Mouse (Mus musculus) stomach, embryonic 14.5 days (tissue): ENCODE data around the gene Psmd9. TPM values are rescaled to one million over a fixed set of nuclear protein-coding genes. Genes with fewer than 3 reads are reported as not detected.

Experiments used
- ATAC-seq: fragments of 200-750 bp; cut with Nextera tagmentation; 2 replicates; pipeline ENCODE4 v1.8.0; 2017; ENCODE audit warnings: low read depth, moderate TSS enrichment; ENCODE audit not compliant: insufficient number of reproducible peaks, insufficient read depth, low FRiP score
- H3K27ac ChIP-seq: fragments of 300-500 bp; sonication (generic); 2 replicates; pipeline ENCODE4 v1.5.1; 2014; ENCODE audit warnings: mild to moderate bottlenecking, low read length, moderate library complexity, mixed read lengths
- H3K27me3 ChIP-seq: fragments of 300-500 bp; sonication (generic); 2 replicates; pipeline ENCODE4 v1.6.1; 2014; ENCODE audit warnings: low read length, control low read depth, mixed read lengths; ENCODE audit not compliant: control insufficient read depth, insufficient read depth
- H3K36me3 ChIP-seq: fragments of 300-500 bp; sonication (generic); 2 replicates; pipeline ENCODE4 v1.6.1; 2014; ENCODE audit warnings: mild to moderate bottlenecking, control low read depth, low read length, moderate library complexity, mixed read lengths; ENCODE audit not compliant: control insufficient read depth, insufficient read depth
- H3K4me1 ChIP-seq: fragments of 300-500 bp; sonication (generic); 2 replicates; pipeline ENCODE4 v1.6.1; 2014; ENCODE audit warnings: low read length, control low read depth, mixed read lengths; ENCODE audit not compliant: control insufficient read depth, insufficient read depth
- H3K4me2 ChIP-seq: fragments of 300-500 bp; sonication (generic); replicated peaks from 2 replicates; pipeline ENCODE4 v1.6.1; 2014; ENCODE audit warnings: low read depth, low read length, control low read depth
- H3K4me3 ChIP-seq: fragments of 300-500 bp; sonication (generic); 2 replicates; pipeline ENCODE4 v1.5.1; 2014; ENCODE audit warnings: low read depth, low read length, control low read depth
- H3K9ac ChIP-seq: fragments of 300-500 bp; sonication (generic); replicated peaks from 2 replicates; pipeline ENCODE4 v1.6.1; 2014; ENCODE audit warnings: low read depth, mild to moderate bottlenecking, control low read depth, low read length, moderate library complexity, mixed read lengths
- H3K9me3 ChIP-seq: fragments of 300-500 bp; sonication (generic); 2 replicates; pipeline ENCODE4 v1.6.1; 2016; ENCODE audit warnings: low read depth, low read length, control low read depth; ENCODE audit not compliant: control insufficient read depth
- WGBS: fragments of 180-500 bp; shearing (Covaris S2); extraction: QIAGEN DNeasy Blood & Tissue Kit; methylation state at CpG from one replicate; pipeline ENCODE4 v1.1.7; 2014; 5-methylcytosine and 5-hydroxymethylcytosine counted together
- polyA plus RNA-seq: library from polyadenylated mRNA; unstranded; fragments of >200 nt; fragmentation: Nextera tagmentation; extraction: Ambion mirVana; gene quantifications from 2 replicates; pipeline ENCODE4 v1.2.1, GENCODE M21; 2014

Gene Psmd9
- polyA plus RNA-seq, 1 experiment from 2014 or later, result 82.3 TPM

DNA sequence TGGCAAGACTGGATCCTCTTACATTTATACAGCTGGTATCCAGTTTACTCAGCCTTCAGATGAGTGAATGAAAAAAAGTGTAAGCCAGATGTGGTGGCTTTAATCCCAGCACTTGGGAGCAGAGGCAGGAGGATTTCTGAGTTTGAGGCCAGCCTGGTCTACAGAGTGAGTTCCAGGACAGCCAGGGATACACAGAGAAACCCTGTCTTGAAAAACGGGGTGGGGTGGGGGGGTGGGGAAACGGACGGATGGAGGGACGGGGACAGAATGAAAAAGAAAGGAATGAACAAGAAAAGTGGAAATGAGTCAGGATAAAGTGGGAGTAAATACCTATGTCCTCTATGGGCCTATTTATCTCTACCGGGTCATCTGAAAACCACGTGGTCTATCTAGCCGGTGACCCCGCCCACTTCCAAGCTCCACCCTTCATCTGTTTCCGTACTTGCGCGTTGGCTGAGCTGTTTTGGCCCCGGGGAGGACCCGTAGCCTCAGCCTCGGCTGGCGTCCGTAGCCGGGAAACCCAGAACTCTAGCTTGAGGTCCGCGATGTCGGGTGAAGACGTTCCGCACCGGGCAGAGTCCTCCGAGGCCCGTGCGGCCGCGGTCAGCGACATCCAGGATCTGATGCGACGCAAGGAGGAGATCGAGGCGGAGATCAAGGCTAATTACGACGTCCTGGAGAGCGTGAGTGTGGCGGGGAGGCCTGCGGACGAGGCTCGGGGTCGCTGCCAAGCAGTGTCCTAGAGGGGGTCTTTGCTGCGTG is 58.7 kb downstream of the Psmd9 start:
- H3K9ac ChIP-seq, result peak overlapping the region; percentile 84
- ATAC-seq, result peak; percentile 81
- H3K4me3 ChIP-seq, result peak overlapping the region; percentile 82
- peaks cover 8% of the 10 kb centered on the region for H3K4me1 ChIP-seq
- peak overlapping the region; percentile 83 for H3K4me2 ChIP-seq
- H3K36me3 ChIP-seq, result no peaks in the 10 kb centered on the region
- no peak overlapping the region for H3K27ac ChIP-seq
- WGBS, result 3% methylated on average over 42 of the region's 42 CpGs
- no peaks in the 10 kb centered on the region for H3K27me3 ChIP-seq
- no peaks in the 10 kb centered on the region for H3K9me3 ChIP-seq

DNA sequence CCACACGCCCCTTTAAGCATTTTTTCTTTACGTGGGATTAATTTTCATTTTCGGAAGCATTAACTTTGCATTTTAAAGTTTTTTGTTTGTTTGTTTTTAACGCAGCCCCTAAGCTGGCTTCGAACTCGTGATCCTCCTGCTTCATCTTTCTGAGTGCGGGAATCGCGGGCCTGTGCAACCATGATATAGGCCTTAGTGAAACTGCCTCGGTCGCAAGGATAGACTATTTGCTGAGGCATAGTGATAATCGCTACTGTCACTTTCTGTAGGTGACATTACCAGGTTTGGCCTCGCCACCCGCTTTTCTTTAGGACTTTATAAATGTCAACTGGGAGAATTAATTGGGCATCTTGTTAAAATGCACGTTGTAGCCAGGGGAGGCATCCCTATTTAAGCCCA is 59.3 kb downstream of the Psmd9 start:
- no peak overlapping the region for H3K27ac ChIP-seq
- H3K4me1 ChIP-seq, result peaks cover 8% of the 10 kb centered on the region
- no peaks in the 10 kb centered on the region for H3K27me3 ChIP-seq
- no peaks in the 10 kb centered on the region for H3K9me3 ChIP-seq
- 7% methylated on average over 15 of the region's 15 CpGs for WGBS
- ATAC-seq, result no peak
- H3K4me2 ChIP-seq, result peak overlapping the region; percentile 83
- H3K36me3 ChIP-seq, result no peaks in the 10 kb centered on the region
- H3K9ac ChIP-seq, result peak overlapping the region; percentile 84
- H3K4me3 ChIP-seq, result peak overlapping the region; percentile 82

DNA sequence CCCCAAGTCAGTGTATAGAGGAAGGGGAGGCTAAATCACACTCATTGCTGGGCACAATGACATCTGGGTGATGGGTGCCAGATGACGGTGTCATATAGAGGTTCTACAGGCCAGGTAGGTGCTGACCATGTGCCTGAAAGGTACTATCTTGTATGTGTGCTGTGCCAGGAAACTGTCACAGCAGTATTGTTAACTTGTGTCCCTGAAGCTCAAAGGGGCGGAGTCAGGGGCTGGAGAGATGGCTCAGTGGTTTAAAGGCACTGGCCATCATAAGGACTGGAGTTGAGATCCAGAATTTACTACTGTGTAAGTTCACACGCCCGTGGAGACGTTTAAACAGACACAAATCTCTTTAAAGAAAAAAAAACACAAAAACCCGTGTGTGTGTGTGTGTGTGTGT is 60.1 kb downstream of the Psmd9 start:
- no peak overlapping the region; the same call in 1 of the 2 replicates for H3K4me3 ChIP-seq
- H3K27ac ChIP-seq, result no peak overlapping the region
- ATAC-seq, result no peak
- peak overlapping the region; percentile 83 for H3K4me2 ChIP-seq
- WGBS, result 86% methylated on average over 6 of the region's 6 CpGs
- 0 out of 2 replicates have a peak overlapping the region, but pooled peaks have one; percentile 14 for H3K9ac ChIP-seq
- H3K27me3 ChIP-seq, result no peaks in the 10 kb centered on the region
- H3K9me3 ChIP-seq, result no peaks in the 10 kb centered on the region
- no peaks in the 10 kb centered on the region for H3K36me3 ChIP-seq
- H3K4me1 ChIP-seq, result peaks cover 8% of the 10 kb centered on the region

DNA sequence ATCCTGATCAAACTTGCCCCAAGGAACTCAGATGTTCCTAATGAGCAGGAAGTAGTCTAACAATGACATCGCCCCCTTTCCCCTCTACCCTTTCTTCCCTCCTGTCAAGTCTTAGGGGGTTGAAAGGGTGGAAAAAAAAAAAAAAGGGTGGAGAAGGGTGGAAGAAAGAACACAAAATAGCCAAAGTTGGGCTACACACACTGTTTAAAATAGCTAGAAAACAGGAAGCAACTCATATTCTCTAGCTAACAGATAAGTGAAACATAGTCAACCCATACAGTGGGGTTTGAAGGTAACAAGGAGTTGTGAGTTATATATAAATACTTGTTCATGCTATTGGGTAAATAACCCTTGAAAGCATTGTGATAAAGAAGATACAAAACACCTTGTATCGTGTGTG is 63.0 kb downstream of the Psmd9 start:
- H3K9me3 ChIP-seq, result no peaks in the 10 kb centered on the region
- H3K4me3 ChIP-seq, result no peak overlapping the region
- no peak overlapping the region for H3K27ac ChIP-seq
- no peak overlapping the region for H3K4me2 ChIP-seq
- 84% methylated on average over 2 of the region's 2 CpGs for WGBS
- H3K36me3 ChIP-seq, result 0 out of 2 replicates have a peak, but pooled peaks cover 7% of the 10 kb centered on the region
- H3K9ac ChIP-seq, result no peak overlapping the region
- no peaks in the 10 kb centered on the region for H3K27me3 ChIP-seq
- ATAC-seq, result no peak
- H3K4me1 ChIP-seq, result peaks cover 15% of the 10 kb centered on the region

DNA sequence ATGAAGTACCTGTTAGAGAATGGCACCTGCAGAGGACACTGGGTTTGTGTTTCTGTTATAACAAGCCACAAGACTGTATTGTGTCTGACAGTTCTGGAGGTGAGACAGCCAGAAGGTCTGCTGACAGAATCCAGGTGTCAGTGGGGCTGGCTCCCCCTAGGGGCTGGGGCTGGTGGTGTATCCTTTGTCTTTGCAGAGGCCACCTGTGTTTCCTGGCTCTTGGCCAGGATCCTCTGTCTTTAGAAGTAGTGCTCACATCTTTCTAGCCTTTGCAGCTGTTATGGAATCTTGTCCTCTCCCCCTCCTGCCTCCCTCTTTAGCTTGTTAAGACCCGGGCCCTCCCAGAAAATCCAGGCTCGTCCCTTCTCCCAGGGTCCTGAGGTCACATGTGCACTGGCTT is 66.5 kb downstream of the Psmd9 start:
- H3K9me3 ChIP-seq, result no peaks in the 10 kb centered on the region
- no peaks in the 10 kb centered on the region for H3K27me3 ChIP-seq
- 34% methylated on average over 2 of the region's 2 CpGs for WGBS
- no peak overlapping the region for H3K4me2 ChIP-seq
- peak; percentile 63; the same call in 1 of the 2 replicates for ATAC-seq
- peaks cover 22% of the 10 kb centered on the region for H3K36me3 ChIP-seq
- H3K4me1 ChIP-seq, result peaks cover 7% of the 10 kb centered on the region; the same call in 1 of the 2 replicates
- no peak overlapping the region for H3K27ac ChIP-seq
- H3K4me3 ChIP-seq, result no peak overlapping the region
- no peak overlapping the region for H3K9ac ChIP-seq

DNA sequence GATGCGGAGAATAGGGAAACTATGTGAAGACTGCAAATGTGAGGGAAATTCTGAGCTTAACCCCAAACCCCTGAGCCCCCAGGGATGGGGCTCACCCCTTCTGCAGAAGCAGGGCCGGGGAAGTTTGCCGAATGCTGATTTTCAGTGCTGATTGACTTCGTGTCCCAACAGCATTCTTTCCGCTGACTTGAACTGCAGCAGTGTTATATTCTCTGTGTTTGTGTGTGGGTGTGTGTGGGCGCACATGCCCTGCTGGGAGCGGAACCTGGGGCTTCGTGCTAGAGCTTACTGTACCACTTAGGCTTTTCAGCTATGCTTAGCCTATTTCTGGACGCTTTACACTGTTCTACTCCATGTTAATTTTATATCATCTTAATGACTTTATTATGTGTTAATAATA is 67.2 kb downstream of the Psmd9 start:
- Histone ChIP-seq H3K27ac (no peak overlapping the region), H3K9ac (no peak overlapping the region), H3K36me3 (peaks cover 22% of the 10 kb centered on the region), H3K27me3 (no peaks in the 10 kb centered on the region), H3K4me3 (no peak overlapping the region), H3K9me3 (no peaks in the 10 kb centered on the region), H3K4me1 (peaks cover 7% of the 10 kb centered on the region; the same call in 1 of the 2 replicates), H3K4me2 (no peak overlapping the region)
- no peak for ATAC-seq
- 87% methylated on average over 9 of the region's 9 CpGs for WGBS

DNA sequence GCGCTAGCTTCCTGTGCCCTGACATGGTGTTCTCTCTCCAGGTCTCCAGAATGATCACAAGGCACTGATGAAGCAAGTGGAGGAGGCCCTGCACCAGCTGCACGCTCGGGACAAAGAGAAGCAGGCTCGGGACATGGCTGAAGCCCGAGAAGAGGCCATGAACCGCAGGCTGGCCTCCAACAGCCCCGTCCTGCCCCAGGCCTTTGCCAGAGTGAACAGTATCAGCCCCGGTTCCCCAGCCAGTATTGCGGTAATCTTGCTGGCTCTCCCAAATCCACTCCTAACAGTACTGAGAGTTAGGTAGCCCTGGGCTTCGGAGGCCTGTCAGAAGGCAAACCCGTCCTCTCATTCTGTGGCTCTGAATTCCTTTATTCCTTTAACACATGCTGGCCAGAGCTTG is 70.3 kb downstream of the Psmd9 start:
- ATAC-seq, result no peak
- H3K36me3 ChIP-seq, result peaks cover 40% of the 10 kb centered on the region
- no peaks in the 10 kb centered on the region for H3K9me3 ChIP-seq
- WGBS, result 92% methylated on average over 11 of the region's 11 CpGs
- no peak overlapping the region for H3K27ac ChIP-seq
- H3K4me2 ChIP-seq, result no peak overlapping the region
- H3K4me3 ChIP-seq, result no peak overlapping the region
- peaks cover 7% of the 10 kb centered on the region; the same call in 1 of the 2 replicates for H3K4me1 ChIP-seq
- no peak overlapping the region for H3K9ac ChIP-seq
- no peaks in the 10 kb centered on the region for H3K27me3 ChIP-seq

DNA sequence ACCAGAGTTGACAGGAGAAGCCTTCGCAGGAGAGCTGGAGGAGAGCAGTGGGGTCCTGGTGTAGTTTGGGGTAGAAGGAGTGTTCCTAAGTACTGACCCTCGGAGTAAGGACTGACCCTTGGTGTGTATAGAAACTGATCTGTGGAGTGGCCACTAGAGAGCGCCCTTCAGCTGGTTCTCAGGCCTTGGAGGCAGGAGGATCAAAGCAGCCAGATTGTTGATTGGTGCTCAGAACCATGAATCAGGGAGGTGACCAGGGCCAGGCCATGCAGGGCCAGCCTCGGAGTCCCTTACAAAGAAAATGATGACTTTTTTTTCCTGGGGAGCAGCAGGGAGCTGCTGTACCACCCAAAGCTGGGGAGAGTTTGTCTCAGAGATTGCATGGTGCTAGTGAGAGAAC is 76.3 kb downstream of the Psmd9 start:
- Histone ChIP-seq H3K4me1 (no peaks in the 10 kb centered on the region), H3K9me3 (no peaks in the 10 kb centered on the region), H3K4me3 (no peak overlapping the region), H3K27me3 (no peaks in the 10 kb centered on the region), H3K27ac (no peak overlapping the region), H3K9ac (no peak overlapping the region), H3K36me3 (peaks cover 18% of the 10 kb centered on the region), H3K4me2 (no peak overlapping the region)
- ATAC-seq, result no peak
- 20% methylated on average over 4 of the region's 4 CpGs for WGBS

DNA sequence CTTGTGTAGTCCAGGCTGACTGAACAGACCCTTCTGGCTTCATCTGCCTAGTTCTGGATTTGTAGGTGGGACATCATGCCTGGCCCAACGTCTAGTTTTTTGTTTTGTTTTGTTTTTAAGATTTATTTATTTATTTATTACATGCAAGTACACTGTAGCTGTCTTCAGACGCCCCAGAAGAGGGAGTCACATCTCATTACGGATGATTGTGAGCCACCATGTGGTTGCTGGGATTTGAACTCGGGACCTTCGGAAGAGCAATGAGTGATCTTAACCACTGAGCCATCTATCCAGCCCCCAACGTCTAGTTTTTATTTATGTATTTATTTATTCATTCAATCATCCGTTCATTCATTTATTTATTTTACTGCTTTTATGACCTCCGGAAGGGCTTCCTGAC is 82.2 kb downstream of the Psmd9 start:
- no peaks in the 10 kb centered on the region for H3K9me3 ChIP-seq
- WGBS, result 67% methylated on average over 8 of the region's 8 CpGs
- no peaks in the 10 kb centered on the region for H3K4me1 ChIP-seq
- H3K27me3 ChIP-seq, result no peaks in the 10 kb centered on the region
- no peak overlapping the region for H3K27ac ChIP-seq
- no peak overlapping the region for H3K9ac ChIP-seq
- no peak for ATAC-seq
- no peaks in the 10 kb centered on the region for H3K36me3 ChIP-seq
- H3K4me3 ChIP-seq, result no peak overlapping the region
- H3K4me2 ChIP-seq, result peak overlapping the region; percentile 37
